Comparison of ENCODE assay signal across 22 mouse cellular contexts in the genomic region with DNA sequence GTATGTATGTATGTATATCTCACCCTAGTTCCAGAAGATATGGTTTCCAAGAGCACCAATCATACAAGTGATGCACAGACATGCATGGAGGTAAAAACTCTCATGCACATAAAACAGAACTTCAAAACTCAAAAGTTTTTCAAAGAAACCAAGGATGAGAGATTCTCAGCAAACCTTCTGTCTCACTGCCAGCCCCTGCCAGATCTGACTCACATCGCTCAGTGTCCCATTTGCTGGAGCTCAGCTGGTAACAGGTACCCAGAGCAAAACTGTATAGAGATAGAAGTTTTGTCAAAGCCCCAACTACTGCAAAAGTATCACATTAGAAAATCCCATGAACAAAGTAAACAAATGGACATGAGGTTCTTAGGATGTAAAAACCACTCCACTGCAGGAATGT.
"Had no signal": no experiment of that assay in that cellular context is flagged by ENCODE, and none has a peak within 500 bp of the region (broad histone marks: within the 10 kb centered on the region; RNA-seq: fewer than 3 reads in every experiment).

No protein-coding gene starts in this region.

- DNase-seq: heart, postnatal 10 days; heart, postnatal 14 days; heart, postnatal 36 days; heart, postnatal 4 days; kidney, adult 11 months; kidney, adult 18-20 months; kidney, adult 2 months; kidney, adult 8-10 months; kidney, adult 9 months; kidney, postnatal 10 days; kidney, postnatal 14 days; kidney, postnatal 25 days; kidney, postnatal 36 days; kidney, postnatal 4 days; layer of hippocampus, adult 9-11 months; layer of hippocampus, postnatal 36 days had no signal

- ATAC-seq: hindbrain, embryonic 16.5 days; hindbrain, postnatal 0 days; inflammation-experienced regulatory T-cells, adult 6 months; intestine, embryonic 15.5 days; intestine, embryonic 16.5 days; intestine, postnatal 0 days had no signal
